Mouse (Mus musculus): ENCODE results near the gene Cdc42bpa. TPM values are rescaled to one million over a fixed set of nuclear protein-coding genes. Genes with fewer than 3 reads are reported as not detected.

Gene Cdc42bpa
- total RNA-seq, 4 experiments from 2014 or later = 18.8 to 27.4 (median 24.2) TPM

Other genes with a start within 250 kb of the Cdc42bpa start
- under 1 TPM in 1 of 4 experiments, not detected in 3; 0.11 TPM for gene Kif28, start 215.2 kb upstream of the Cdc42bpa start, total RNA-seq (2022)
- gene Gm10518, start 157.1 kb upstream of the Cdc42bpa start, total RNA-seq (2022) = not detected
- 10 to 100 TPM; 18.5 to 21.2 (median 20.1) TPM for gene Ahctf1, start 156.8 kb upstream of the Cdc42bpa start, total RNA-seq (2022)
- 1,000 to 10,000 TPM in 2 of 4 experiments, 100 to 1,000 TPM in 2; 819 to 1,131 (median 992) TPM for gene Coq8a, start 239.1 kb downstream of the Cdc42bpa start, total RNA-seq (2022)

Data from gastrocnemius, adult 8-10 months (tissue).